Mouse (Mus musculus): ENCODE data around the gene Pik3r2. TPM values are rescaled to one million over a fixed set of nuclear protein-coding genes. Genes with fewer than 3 reads are reported as not detected.
A peak's percentile ranks its signal among the peaks of the same experiment; 100 is the strongest.

The Pik3r2 gene
- total and polyA plus RNA-seq, 2 experiments from 2014 or later: 102 to 159 TPM

DNA sequence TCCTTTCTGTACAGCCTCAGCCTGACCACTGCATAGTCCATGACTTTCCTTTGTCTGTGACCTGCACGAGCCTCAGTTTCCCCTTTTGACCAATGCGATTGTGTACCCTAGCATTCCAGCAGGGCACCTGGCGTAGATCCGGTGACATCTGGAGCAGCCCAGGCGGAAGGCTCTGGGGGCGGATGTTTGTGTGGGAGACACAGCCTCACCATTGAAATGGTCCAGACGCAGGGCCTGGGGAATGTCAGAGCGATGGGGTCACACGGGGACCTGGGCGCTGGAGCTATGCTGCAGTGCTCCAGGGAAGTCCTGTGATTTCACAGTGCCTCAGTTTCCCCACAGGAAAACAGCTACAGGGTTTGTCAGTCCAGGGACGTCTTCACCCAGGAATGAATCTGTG lies 34.3 kb downstream of the Pik3r2 start:
- DNase-seq (ENCODE audit: low spot score) (no peak), ATAC-seq (ENCODE audit: low FRiP score) (no peak)
- no peak for TF ChIP-seq CTCF (IDR thresholded peaks at IDR 0.05)
- Histone ChIP-seq H3K4me2 (ENCODE audit: low read depth, low read length, poor library complexity, severe bottlenecking) (no peak overlapping the region), H3K27me3 (ENCODE audit: insufficient read depth, low read length) (peaks cover 37% of the 10 kb centered on the region), H3K9ac (replicated peaks; ENCODE audit: low read length, poor library complexity, severe bottlenecking) (no peak overlapping the region), H3K4me3 (ENCODE audit: low read depth, low read length) (no peak overlapping the region), H3K27ac (ENCODE audit: low read depth, low read length) (no peak overlapping the region), H3K9me3 (ENCODE audit: low read length) (no peaks in the 10 kb centered on the region), H3K4me1 (ENCODE audit: insufficient read depth, low read length) (peaks cover 4% of the 10 kb centered on the region; the same call in 1 of the 2 replicates), H3K36me3 (ENCODE audit: insufficient read depth, low read length) (no peaks in the 10 kb centered on the region)
- whole genome bisulfite sequencing: 76% methylated on average over 11 of the region's 11 CpGs

GRCm38 (mm10) chr8:70741661-70742060 lies 34.9 kb downstream of the Pik3r2 start:
- ATAC-seq (ENCODE audit: low FRiP score) (no peak), DNase-seq (ENCODE audit: low spot score) (no peak)
- H3K4me1 ChIP-seq (ENCODE audit: insufficient read depth, low read length): peaks cover 4% of the 10 kb centered on the region; the same call in 1 of the 2 replicates
- no peak overlapping the region for H3K4me2 ChIP-seq (ENCODE audit: low read depth, low read length, poor library complexity, severe bottlenecking)
- WGBS: 69% methylated on average over 5 of the region's 5 CpGs
- no peak overlapping the region for H3K4me3 ChIP-seq (ENCODE audit: low read depth, low read length)
- TF ChIP-seq CTCF (IDR thresholded peaks at IDR 0.05): no peak
- H3K36me3 ChIP-seq (ENCODE audit: insufficient read depth, low read length): no peaks in the 10 kb centered on the region
- peaks cover 34% of the 10 kb centered on the region for H3K27me3 ChIP-seq (ENCODE audit: insufficient read depth, low read length)
- H3K9ac ChIP-seq (replicated peaks; ENCODE audit: low read length, poor library complexity, severe bottlenecking): no peak overlapping the region
- no peak overlapping the region for H3K27ac ChIP-seq (ENCODE audit: low read depth, low read length)
- no peaks in the 10 kb centered on the region for H3K9me3 ChIP-seq (ENCODE audit: low read length)

DNA sequence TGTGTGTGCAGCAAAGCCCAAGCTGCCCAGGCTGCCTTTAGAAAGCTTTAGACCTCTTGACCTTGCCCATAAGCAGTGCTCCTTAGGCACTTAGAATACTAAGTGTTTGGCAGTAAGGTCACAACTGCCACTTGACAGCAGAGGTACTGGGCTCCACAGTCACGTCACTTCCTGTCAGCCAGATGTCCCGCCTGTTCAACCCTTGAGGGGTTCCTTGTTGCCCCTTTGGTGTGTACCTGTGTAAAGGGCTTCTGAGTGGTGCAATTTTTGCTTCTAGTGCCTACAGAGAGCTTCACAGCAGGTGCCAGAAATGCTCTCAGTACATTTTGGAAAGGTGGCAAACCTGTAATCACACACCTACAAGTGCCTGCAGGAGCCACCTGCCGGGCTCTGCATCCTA lies 38.3 kb downstream of the Pik3r2 start:
- 69% methylated on average over 3 of the region's 3 CpGs for WGBS
- no peaks in the 10 kb centered on the region for H3K36me3 ChIP-seq (ENCODE audit: insufficient read depth, low read length)
- no peak overlapping the region for H3K27ac ChIP-seq (ENCODE audit: low read depth, low read length)
- DNase-seq (ENCODE audit: low spot score): no peak
- no peaks in the 10 kb centered on the region; the same call in 1 of the 2 replicates for H3K4me1 ChIP-seq (ENCODE audit: insufficient read depth, low read length)
- peaks cover 11% of the 10 kb centered on the region for H3K27me3 ChIP-seq (ENCODE audit: insufficient read depth, low read length)
- H3K9ac ChIP-seq (replicated peaks; ENCODE audit: low read length, poor library complexity, severe bottlenecking): no peak overlapping the region
- H3K4me2 ChIP-seq (ENCODE audit: low read depth, low read length, poor library complexity, severe bottlenecking): no peak overlapping the region
- TF ChIP-seq CTCF (IDR thresholded peaks at IDR 0.05): no peak
- H3K9me3 ChIP-seq (ENCODE audit: low read length): no peaks in the 10 kb centered on the region
- no peak overlapping the region for H3K4me3 ChIP-seq (ENCODE audit: low read depth, low read length)
- ATAC-seq (ENCODE audit: low FRiP score): no peak

- WGBS: 61% methylated on average over 5 of the region's 5 CpGs
Observed at GRCm38 (mm10) chr8:70737705-70738104, 38.8 kb downstream of the Pik3r2 start.

GRCm38 (mm10) chr8:70730956-70731355 lies 45.6 kb downstream of the Pik3r2 start:
- TF ChIP-seq CTCF (IDR thresholded peaks at IDR 0.05): no peak
- no peak for ATAC-seq (ENCODE audit: low FRiP score)
- 84% methylated on average over 4 of the region's 4 CpGs for WGBS
- H3K9me3 ChIP-seq (ENCODE audit: low read length): no peaks in the 10 kb centered on the region
- no peaks in the 10 kb centered on the region for H3K4me1 ChIP-seq (ENCODE audit: insufficient read depth, low read length)
- no peak overlapping the region for H3K27ac ChIP-seq (ENCODE audit: low read depth, low read length)
- H3K27me3 ChIP-seq (ENCODE audit: insufficient read depth, low read length): peaks cover 14% of the 10 kb centered on the region
- no peaks in the 10 kb centered on the region for H3K36me3 ChIP-seq (ENCODE audit: insufficient read depth, low read length)
- no peak overlapping the region for H3K9ac ChIP-seq (replicated peaks; ENCODE audit: low read length, poor library complexity, severe bottlenecking)
- no peak overlapping the region for H3K4me2 ChIP-seq (ENCODE audit: low read depth, low read length, poor library complexity, severe bottlenecking)
- H3K4me3 ChIP-seq (ENCODE audit: low read depth, low read length): no peak overlapping the region
- no peak for DNase-seq (ENCODE audit: low spot score)

More at GRCm38 (mm10) chr8:70737705-70738104, 38.8 kb downstream of the Pik3r2 start:
- TF ChIP-seq CTCF (IDR thresholded peaks at IDR 0.05): no peak
- no peaks in the 10 kb centered on the region for H3K9me3 ChIP-seq (ENCODE audit: low read length)
- H3K27ac ChIP-seq (ENCODE audit: low read depth, low read length): no peak overlapping the region
- no peaks in the 10 kb centered on the region for H3K36me3 ChIP-seq (ENCODE audit: insufficient read depth, low read length)
- peaks cover 7% of the 10 kb centered on the region for H3K27me3 ChIP-seq (ENCODE audit: insufficient read depth, low read length)
- H3K4me3 ChIP-seq (ENCODE audit: low read depth, low read length): no peak overlapping the region
- no peak for ATAC-seq (ENCODE audit: low FRiP score)
- no peak overlapping the region for H3K9ac ChIP-seq (replicated peaks; ENCODE audit: low read length, poor library complexity, severe bottlenecking)
- no peak overlapping the region for H3K4me2 ChIP-seq (ENCODE audit: low read depth, low read length, poor library complexity, severe bottlenecking)
- no peaks in the 10 kb centered on the region for H3K4me1 ChIP-seq (ENCODE audit: insufficient read depth, low read length)
- no peak for DNase-seq (ENCODE audit: low spot score)

DNA sequence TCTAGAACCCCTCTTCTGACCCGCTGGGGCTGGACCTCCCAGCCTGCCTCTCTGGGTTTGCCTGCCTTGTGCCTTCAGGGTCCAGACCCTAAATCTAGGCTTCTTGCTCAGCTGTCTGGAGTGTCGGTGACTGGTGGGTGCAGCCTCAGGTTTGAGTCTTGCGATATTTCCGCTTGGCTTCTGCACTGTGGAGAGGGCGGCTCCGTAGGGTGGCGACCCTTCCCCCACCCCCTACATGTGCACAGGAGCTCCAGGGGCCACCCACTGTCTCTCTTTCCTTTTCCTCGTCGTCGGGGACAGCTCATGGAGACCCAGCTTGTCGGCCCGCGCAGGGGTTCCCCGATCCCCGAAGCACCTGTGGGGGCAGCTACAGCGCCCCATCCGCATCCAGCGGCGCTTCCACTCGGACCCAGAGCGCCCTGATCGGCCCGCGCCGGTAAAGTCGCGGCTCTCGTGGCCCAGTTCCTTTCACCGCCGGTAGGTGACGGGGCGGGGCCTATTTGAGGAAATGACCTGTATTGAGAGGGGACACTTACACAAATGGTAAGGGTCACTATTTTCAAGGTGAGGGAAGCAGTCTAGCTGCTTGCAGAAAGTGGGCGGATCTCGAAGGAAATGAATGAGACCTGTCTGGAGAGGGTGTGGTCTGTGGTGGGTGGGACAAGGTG lies 46.6 kb downstream of the Pik3r2 start:
- H3K4me2 ChIP-seq (ENCODE audit: low read depth, low read length, poor library complexity, severe bottlenecking): peak overlapping the region; percentile 23; the same call in 1 of the 2 replicates
- no peaks in the 10 kb centered on the region for H3K9me3 ChIP-seq (ENCODE audit: low read length)
- 8% methylated on average over 34 of the region's 34 CpGs for WGBS
- H3K4me3 ChIP-seq (ENCODE audit: low read depth, low read length): peak overlapping the region; percentile 9; the same call in 1 of the 2 replicates
- no peaks in the 10 kb centered on the region for H3K36me3 ChIP-seq (ENCODE audit: insufficient read depth, low read length)
- no peak overlapping the region for H3K27ac ChIP-seq (ENCODE audit: low read depth, low read length)
- 0 out of 2 replicates have a peak overlapping the region, but pooled peaks have one; percentile 2 for H3K9ac ChIP-seq (replicated peaks; ENCODE audit: low read length, poor library complexity, severe bottlenecking)
- peak; percentile 41 for TF ChIP-seq CTCF (IDR thresholded peaks at IDR 0.05)
- ATAC-seq (ENCODE audit: low FRiP score) (no peak), DNase-seq (ENCODE audit: low spot score) (no peak)
- no peaks in the 10 kb centered on the region for H3K4me1 ChIP-seq (ENCODE audit: insufficient read depth, low read length)
- peaks cover 14% of the 10 kb centered on the region for H3K27me3 ChIP-seq (ENCODE audit: insufficient read depth, low read length)

All from midbrain, postnatal 0 days (tissue).